Mouse (Mus musculus) liver, adult (tissue): ENCODE measurements around the gene Rab11fip5.

Experiments
- GATA4 ChIP-seq: IDR thresholded peaks from 2 replicates; pipeline ENCODE4 v1.6.1; 2014; ENCODE audit warnings: mild to moderate bottlenecking, low read length; ENCODE audit not compliant: insufficient replicate concordance

Gene Rab11fip5

DNA sequence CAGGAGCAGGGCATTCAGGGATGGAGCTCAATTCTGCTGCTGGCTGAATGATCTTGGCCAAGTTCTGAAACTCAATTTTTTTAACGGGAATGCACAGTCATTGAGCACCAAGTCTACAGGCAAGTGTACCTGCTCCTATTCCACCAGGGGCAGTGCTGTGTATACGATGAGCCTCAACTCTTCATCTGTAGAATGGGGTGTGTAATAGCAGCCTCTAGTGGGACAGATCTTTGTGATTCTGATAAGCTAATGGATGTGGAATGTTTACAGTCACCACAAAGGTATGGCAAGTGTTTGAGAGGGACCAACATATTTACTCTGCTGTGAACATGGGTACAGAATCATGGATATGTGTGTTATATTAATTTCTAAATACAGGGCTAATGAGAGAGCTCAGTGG lies 58.2 kb downstream of the Rab11fip5 start:
- TF ChIP-seq GATA4: no peak

DNA sequence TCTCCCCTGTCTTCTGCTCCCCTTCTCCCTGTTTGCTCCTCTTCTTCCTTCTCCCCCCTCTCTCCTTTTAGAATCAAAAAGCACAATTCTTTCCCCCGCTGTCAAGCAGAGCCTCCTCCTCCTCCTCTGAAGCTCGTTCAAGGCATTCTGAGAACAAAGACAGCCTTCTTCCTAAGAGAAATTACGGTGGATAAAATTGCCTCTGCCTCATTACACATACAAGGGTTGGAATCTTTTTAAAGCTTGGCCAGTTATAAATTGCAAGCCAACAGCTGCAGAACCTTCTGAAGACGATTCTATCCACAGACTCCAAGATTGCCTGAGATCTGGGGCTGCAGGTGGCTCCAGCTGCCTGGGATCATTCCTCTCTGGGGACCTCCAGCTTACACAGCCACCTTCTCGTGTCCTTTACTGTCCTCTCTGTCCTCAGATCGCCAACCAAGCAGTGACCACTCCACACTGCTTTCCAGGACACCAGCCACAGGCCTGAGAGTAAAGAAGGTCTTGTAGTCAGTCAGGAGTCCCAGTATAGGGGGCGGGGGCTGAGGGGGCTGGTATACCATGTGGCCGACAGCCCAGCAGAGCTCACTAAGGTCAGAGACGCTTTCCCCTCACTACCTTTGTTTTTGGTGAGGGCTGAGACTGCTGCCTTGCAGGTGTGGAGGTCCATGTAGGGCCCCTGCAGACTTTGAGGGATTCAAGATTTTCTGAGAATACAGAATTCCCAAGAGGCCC lies 60.2 kb downstream of the Rab11fip5 start:
- TF ChIP-seq GATA4: no peak

DNA sequence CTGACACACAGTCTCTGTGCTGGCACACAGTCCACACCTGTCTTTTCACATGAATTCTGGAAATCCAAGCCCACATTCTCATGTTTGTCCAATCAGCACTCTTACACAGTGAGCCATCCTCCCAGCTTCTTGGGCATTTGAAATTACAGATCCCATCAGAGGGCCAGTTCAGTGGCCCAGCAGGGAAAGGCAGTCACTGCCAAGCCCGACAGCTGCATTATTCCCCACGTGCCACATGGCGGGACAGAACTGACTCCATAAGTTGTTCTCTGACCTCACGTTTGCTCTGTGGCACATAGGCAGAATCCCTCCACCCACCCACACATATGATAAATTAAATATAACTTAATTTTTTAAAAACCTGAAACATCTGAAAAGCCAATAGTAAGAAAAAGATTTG lies 66.5 kb downstream of the Rab11fip5 start:
- no peak for TF ChIP-seq GATA4

GRCm38 (mm10) chr6:85306375-85306774 lies 68.1 kb downstream of the Rab11fip5 start:
- TF ChIP-seq GATA4: no peak

DNA sequence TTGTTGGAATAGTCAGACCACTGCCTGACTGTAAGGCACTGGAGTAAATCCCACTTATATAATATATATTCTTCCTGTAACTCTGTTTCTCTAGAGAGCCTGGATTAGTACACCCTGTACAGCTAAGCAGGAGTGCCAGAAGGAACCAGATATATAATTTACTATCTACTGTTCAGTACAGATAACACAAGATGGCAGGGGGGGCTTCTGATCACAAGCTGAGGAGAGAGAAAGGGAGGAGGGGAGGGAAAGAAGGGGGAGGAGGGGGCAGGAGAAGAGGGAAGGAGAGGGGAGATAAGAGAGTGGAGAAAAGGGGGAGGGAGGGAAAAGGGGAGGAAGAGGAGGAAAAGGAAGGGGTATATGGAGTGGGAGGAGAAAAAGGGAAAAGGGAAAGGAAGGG lies 68.6 kb downstream of the Rab11fip5 start:
- TF ChIP-seq GATA4: no peak

- TF ChIP-seq GATA4: no peak
Observed at GRCm38 (mm10) chr6:85304966-85305365, 69.5 kb downstream of the Rab11fip5 start.

DNA sequence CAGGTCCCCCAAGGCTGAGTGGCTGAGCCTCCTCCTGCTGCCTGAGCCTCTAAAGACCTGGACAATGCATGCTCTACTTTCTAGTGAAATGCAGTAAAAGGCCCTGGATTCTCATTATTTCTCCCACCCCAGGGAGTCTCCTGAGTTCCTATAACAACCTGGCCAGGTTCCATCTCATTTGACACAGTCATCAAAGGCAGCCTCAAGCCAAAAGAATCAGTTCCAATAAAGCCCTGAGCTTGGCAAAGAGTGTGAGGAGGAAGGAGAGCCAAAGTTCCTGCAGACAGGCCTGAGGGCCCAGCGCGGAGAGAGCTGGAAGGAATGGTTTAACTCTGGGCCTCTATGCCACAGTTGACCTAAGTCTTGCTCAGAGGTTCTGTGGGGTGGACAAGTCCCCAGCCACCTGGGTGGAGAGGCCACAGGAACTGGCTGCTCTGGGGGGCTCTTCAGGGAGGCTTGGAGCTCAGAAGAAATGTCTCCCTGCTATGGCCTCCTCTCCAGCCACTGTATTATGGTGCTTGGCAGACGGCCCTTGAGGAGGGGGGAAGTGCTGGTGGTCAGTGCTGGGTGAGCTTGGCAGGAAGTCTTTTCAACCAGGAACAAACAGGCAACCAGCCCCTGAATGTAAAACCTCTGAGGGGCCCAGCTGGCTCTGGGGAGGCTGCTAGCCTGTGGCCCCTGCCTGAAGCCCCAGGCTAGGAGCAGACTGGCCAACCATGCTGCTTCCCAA lies 71.9 kb downstream of the Rab11fip5 start:
- no peak for TF ChIP-seq GATA4

- no peak for TF ChIP-seq GATA4
Observed at GRCm38 (mm10) chr6:85295384-85296167, 78.9 kb downstream of the Rab11fip5 start.

GRCm38 (mm10) chr6:85294004-85294379 lies 80.4 kb downstream of the Rab11fip5 start:
- TF ChIP-seq GATA4: no peak

GRCm38 (mm10) chr6:85293255-85294003 lies 81.0 kb downstream of the Rab11fip5 start:
- TF ChIP-seq GATA4: no peak

GRCm38 (mm10) chr6:85290869-85291824 lies 83.3 kb downstream of the Rab11fip5 start:
- TF ChIP-seq GATA4: no peak

GRCm38 (mm10) chr6:85288193-85288857 lies 86.1 kb downstream of the Rab11fip5 start:
- no peak for TF ChIP-seq GATA4

DNA sequence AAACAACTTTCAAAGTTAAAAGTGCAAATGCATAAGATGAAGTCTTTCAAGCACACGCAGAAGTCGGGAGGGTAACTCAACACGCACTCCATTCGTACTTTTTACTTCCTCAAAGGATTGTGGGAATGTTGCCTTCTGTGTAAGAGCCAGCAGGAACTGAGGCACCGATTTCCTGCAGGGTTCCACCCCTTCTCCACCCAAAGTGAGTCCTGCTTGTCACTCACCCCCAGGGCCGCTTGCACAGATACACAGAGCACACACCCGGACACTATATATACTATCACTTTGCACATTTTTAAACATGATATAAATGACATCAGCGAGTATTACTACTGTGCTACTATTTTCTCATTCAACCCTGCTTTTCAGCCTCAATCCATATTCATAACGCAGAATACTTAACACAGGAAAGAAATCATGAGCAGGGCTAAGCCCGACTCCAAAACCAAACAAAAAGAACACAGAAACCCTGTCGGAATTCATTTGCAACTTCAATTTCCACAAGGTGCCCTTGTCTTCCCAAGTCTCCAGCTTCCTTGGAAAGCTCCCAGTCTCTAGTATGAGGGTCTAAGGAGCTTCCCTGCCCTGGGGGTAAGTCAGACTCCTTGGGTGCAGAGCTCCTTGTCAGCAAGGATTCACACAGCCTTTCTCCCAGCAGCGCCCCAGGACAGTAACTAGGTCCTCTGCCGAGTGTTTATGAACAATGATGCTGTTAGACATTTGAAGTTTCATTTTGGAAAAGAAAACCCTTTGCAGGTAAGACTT lies 88.0 kb downstream of the Rab11fip5 start:
- no peak for TF ChIP-seq GATA4
